Mouse (Mus musculus): ENCODE measurements around the gene Hpn. TPM values are rescaled to one million over a fixed set of nuclear protein-coding genes. Genes with fewer than 3 reads are reported as not detected.

Gene Hpn
- total RNA-seq (2023), result 1 to 10 TPM; 1.7 to 4.2 TPM

DNA sequence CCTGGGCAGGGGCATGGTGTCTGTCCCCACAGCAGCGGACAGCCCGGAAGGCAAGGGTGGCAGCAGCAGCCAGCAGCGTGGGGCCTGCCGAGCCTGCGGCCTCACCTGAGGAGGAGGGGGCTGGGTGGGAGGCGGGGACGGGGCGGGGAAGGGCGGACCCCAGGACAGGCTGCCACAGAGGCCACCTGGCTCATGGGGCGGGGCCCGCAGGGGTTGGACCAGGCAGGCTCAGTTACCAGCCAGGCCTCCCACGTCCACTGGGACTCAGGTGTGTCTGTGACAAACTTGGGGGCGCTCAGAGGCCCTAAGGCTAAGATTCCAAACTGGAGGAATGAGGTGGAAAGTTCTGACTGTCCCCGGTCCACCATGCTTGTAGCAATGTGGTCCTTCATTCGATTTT lies at the start of gene Hpn:
Gene Hpn (minus strand): TSS at position 109 of the 400 bp plus-strand sequence.

DNA sequence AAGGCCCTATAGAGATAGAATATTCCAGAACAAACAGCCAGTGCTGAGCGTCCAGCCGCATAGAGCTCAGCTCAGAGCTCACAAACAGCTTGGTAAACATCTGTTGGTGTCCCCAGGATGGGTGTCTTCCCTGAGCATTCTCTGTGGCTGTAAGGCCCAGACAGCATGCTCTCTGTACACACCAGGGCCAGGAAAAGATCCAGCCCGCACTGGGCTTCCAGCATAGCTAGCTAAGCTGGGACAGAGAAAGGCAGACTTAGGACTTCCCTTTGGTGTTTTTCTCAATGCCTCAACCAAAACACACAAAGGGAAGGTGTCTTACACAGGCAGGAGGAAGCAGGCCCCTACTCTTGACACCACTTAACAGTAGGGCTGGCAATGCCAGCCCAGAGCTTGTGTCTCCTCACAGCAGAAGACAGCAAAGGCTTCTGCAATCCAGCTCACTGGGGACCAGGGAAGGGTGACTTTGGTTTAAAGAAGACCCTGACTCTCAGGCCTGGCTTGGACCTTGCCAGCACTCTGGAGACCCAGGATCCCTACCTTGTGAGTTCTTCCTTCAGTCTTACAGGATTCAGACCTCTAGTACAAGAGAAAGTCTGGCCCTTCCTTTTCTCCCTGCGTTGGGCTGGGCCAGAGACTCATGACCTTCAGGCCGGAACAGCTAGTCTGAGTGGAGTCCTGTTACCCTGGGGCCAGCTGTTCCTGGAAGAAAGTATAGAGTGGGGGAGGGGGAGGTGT lies 40.4 kb upstream of the Hpn start, which contains the start of gene Gramd1a:
Gene Gramd1a (minus strand): TSS at position 601 of the 738 bp plus-strand sequence.

DNA sequence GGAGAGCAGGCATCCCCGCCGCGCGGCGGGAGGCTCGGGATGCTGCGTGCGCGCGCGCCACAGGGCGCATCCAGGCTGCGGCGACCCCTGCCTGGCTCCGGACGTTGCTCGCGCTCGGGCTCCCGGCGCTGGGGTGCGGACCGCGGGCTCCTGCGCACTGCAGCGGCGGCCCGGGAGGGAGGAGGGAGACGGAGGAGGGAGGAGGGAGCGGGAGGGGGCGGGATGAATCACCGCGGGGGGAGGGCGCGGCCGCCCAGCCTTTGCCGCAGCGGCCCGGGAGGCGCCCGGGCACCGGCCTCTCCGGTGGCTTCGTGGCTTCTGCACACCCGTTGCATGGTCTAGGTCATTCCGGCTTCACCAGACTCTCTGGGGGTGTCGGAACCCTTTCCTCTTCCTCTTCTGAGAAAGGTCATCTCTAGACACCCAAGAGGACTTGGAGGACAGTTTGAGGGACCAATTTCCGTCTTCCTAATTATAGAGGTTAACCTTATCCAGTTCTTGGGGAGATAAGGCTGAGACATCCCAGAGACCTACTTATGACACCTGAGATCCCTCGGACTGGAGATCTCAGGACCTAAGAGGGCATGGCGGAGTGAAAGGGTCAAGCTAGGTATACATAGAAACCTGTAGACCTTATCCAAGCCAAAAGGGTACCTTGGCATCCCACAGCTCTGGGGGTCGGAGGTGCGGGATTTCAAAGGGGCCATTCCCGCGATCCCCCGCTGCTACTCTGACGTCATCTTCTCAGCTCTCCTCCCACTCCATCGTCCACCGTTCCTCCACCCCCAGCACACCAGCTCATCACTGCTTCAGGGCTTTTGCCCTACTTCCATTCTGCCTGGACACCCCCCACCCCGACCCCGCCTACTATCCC lies 12.0 kb upstream of the Hpn start, which contains the start of gene Scn1b:
Gene Scn1b (minus strand): TSS at position 153 of the 874 bp plus-strand sequence.

DNA sequence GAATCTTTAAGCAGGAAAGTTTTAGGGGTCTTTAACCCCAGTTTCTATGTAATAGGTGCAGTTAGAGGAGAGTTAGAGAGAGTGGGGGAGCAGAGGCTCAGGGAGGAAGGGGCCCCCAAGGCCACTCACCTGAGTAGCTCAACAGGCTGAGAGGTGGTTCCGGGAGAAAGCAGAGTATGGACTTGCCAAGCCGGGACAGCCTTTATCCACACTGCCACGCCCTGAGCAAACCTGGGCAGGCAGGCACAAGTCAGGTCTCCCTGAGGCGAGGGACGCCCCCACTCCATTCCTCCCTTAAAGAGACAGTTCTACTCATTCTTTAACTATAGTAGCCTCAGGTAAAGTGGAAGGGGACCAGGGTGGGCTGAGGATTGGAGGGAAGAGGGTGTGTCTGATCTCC lies 38.6 kb downstream of the Hpn start, which contains the start of gene Fxyd3:
Gene Fxyd3 (minus strand): TSS at position 213 of the 400 bp plus-strand sequence.

DNA sequence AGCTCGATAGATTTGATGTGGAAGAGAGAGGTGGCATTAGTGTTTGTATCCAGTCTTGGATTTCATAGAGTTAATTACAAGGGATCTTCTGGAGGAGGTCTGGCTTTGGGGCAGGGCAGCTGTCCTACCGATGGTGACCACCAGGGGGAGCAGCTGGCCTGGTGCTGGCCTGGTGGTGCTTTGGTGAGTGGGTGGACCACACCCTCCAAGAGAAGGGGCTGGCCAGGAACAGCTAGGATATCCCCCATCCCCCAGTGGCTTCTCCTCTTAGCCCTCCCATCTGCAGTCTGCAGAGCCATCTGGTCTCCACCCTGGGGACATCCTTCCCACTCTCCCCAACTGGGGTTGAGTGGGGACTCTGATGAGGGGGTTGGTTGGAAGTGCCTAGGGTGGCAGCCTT lies 56.0 kb downstream of the Hpn start, which contains the start of gene Lgi4:
Gene Lgi4 (plus strand): TSS at position 235 of the 400 bp plus-strand sequence.

DNA sequence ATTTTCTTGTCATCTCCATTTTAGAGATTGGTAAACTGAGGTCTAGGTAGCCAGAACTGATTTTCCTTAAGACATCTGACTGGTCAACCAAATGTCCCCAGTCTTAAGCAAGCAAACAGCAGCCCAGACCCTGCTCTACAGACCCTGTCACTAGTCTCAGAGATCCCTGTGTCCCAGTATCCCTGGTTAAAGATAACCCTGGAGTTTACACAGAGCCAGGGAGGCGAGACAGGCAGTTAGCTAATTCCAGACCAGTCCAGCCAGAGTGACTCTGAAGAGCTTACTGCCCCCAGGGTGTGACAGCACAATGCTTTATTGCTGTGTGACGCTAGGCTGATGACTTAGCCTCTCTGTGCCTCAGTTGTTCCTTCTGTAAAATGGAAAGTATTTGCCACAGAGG lies 58.0 kb downstream of the Hpn start, which contains the start of gene Fxyd1:
Gene Fxyd1 (minus strand): TSS at position 129 of the 400 bp plus-strand sequence.

DNA sequence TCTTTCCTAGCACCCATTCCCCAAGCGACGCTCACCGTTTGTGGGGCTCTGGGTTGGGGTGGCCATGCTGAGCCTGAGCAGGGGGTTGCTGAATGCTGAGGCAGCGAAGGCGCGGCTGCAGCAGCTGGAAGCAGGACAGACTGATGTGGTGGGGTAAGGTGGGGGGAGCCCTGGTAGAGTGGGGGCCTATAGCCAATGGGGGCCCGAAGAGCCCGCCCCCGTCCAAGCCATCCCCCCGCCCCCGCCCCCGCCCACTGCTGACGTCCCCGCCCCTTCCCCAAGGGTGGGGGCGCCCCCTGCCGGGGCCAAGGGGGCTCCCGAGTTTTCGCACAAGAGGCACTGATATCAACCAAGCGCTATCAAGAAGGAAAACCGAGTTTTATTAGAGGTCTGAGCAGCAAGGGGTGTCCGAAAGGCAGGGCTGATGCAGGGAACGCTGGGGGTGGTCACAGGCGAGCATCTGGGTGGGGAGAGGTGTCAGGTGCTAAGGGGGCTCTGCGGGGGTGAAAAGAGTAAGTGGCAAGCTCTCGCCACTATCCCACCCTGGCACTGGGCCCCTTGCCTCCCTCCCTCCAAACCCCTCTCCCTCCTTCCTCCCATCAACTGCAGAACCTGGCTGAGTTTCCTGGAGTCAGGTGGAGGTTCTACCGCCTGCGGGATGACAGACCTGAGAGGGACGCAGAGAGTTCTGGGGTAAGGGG lies 63.6 kb downstream of the Hpn start, which contains the start of gene Fxyd7:
Gene Fxyd7 (minus strand): TSS at position 147 of the 701 bp plus-strand sequence.

Other genes with a start within 250 kb of the Hpn start
- gene Cd22, start 234.9 kb downstream of the Hpn start, total RNA-seq (2023), result 1 to 10 TPM; 5.3 to 9.8 TPM
- gene Mag, start 200.4 kb downstream of the Hpn start, total RNA-seq (2023), result not detected
- not detected for gene Hamp2, start 190.6 kb downstream of the Hpn start, total RNA-seq (2023)
- not detected for gene Hamp, start 171.3 kb downstream of the Hpn start, total RNA-seq (2023)
- gene Usf2, start 158.5 kb downstream of the Hpn start, total RNA-seq (2023), result 100 to 1,000 TPM; 150 to 156 TPM
- 1 to 10 TPM; 3.6 to 3.7 TPM for gene Lsr, start 141.8 kb downstream of the Hpn start, total RNA-seq (2023)
- under 1 TPM in 1 of 2 experiments, not detected in 1; 0.20 TPM for gene Fam187b, start 141.5 kb downstream of the Hpn start, total RNA-seq (2023)
- gene Fxyd5, start 72.8 kb downstream of the Hpn start, total RNA-seq (2023), result 100 to 1,000 TPM; 878 to 928 TPM
- gene Fxyd7, start 63.8 kb downstream of the Hpn start, total RNA-seq (2023), result 1 to 10 TPM; 1.5 to 1.6 TPM
- gene Fxyd1, start 58.1 kb downstream of the Hpn start, total RNA-seq (2023), result not detected
- not detected for gene Lgi4, start 55.9 kb downstream of the Hpn start, total RNA-seq (2023)
- not detected for gene Fxyd3, start 38.6 kb downstream of the Hpn start, total RNA-seq (2023)
- 1 to 10 TPM; 3.6 to 4.2 TPM for gene Scn1b, start 11.7 kb upstream of the Hpn start, total RNA-seq (2023)
- gene Gramd1a, start 40.6 kb upstream of the Hpn start, total RNA-seq (2023), result 100 to 1,000 TPM; 920 to 931 TPM
- not detected for gene Scgb2b2, start 175.2 kb upstream of the Hpn start, total RNA-seq (2023)
- not detected for gene Scgb1b2, start 176.5 kb upstream of the Hpn start, total RNA-seq (2023)
- not detected for gene Scgb2b3, start 246.8 kb upstream of the Hpn start, total RNA-seq (2023)

All from T-cell, adult 66 days (primary cell).